Mouse (Mus musculus): Measurements from ENCODE around the gene Ddc. TPM values are rescaled to one million over a fixed set of nuclear protein-coding genes. Genes with fewer than 3 reads are reported as not detected.

Ddc gene
- polyA plus RNA-seq, 1 experiment from 2014 or later, result 48.4 TPM

DNA sequence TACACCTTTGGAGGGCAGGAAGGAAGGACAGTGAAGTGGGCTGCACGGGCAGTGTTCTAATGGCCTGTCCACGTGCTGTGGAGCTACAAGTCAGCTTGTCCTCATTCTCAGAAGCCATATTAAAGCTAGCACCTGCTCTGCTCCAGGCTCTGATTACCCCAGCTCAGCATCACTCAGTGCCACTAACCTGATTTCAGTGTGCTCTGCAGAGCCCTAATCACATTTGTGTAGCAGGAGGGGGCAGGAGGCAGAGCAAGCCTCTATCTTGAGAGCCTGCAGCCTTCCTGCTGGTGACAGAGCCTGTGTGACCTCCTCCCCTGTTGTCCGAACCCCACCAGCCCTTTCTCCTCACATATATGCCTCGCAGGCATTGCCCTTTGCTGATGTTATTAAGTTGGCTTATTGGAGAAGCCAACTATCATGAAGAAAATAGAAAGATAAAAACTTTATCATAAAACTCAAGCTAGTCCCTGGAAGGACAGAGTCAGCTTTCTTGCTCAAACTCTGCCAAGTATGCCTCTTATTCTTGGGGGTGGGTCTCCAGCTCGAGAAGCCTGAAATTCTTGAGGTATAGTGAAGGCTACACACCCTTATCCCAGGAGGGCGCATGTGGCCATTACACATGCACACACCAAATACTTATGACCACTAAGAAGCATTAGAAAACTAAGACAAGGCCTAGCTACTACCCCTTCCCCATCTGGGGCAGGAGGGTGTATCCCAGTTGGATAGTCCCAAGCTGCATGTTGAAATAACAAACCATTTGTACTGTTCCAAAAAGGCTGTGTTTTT is 47.3 kb downstream of the Ddc start:
- Histone ChIP-seq H3K27me3 (replicated peaks; ENCODE audit: control insufficient read depth, insufficient read depth, low read length) (no peaks in the 10 kb centered on the region), H3K9ac (ENCODE audit: low read depth, low read length) (peak overlapping the region; percentile 21; the same call in 1 of the 2 replicates), H3K36me3 (ENCODE audit: control insufficient read depth, insufficient read depth, low read length) (no peaks in the 10 kb centered on the region), H3K4me1 (ENCODE audit: control insufficient read depth, insufficient read depth, low read length) (peaks cover 37% of the 10 kb centered on the region), H3K9me3 (ENCODE audit: control insufficient read depth, low read length) (no peaks in the 10 kb centered on the region), H3K4me3 (ENCODE audit: low read depth, low read length) (no peak overlapping the region), H3K27ac (replicated peaks; ENCODE audit: low read depth, low read length) (peak overlapping the region; percentile 87), H3K4me2 (ENCODE audit: low read depth, low read length) (no peak overlapping the region)
- 53% methylated on average over 6 of the region's 6 CpGs for WGBS
- DNase-seq (ENCODE audit: low spot score), result no peak
- ATAC-seq (ENCODE audit: low read depth), result no peak

DNA sequence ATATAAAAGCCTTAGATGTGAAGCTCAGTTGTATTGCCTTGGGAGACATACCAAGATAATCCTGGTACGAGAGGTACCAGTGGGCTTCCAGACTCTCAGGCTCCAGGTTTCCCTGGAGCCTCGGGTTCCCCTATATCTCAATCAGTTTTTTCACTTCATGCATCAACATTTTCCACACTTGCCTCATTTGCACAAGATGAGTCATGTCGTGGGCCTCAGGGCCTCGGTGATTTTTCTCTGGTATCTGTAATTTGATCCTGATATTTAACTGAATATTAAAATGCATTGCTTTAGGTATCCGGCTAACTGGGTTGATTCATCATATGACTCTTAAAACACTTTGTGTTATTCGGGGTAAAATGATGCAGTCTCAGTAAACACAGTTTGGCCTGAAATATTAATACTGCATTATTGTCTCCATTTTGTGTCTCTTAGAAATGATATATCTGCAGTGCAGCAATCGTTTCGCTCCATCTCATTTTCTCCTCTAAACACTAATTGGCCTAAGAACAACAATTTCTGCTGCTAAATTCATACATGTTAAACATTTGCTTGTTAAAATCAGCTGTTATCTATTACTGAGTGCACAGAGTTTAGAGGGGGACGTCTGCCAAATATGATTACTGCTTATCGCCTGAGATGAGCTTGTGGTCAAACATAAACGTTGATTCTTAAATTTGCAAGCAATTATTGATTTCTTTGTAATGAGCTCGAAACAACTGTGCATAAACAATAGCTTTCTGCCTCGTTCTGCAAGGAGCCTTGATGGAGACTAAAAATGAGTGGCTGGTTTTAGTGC is 48.2 kb downstream of the Ddc start:
- DNase-seq (ENCODE audit: low spot score), result no peak
- Histone ChIP-seq H3K36me3 (ENCODE audit: control insufficient read depth, insufficient read depth, low read length) (no peaks in the 10 kb centered on the region), H3K4me3 (ENCODE audit: low read depth, low read length) (no peak overlapping the region), H3K27me3 (replicated peaks; ENCODE audit: control insufficient read depth, insufficient read depth, low read length) (no peaks in the 10 kb centered on the region), H3K9ac (ENCODE audit: low read depth, low read length) (no peak overlapping the region), H3K27ac (replicated peaks; ENCODE audit: low read depth, low read length) (peak overlapping the region; percentile 87), H3K9me3 (ENCODE audit: control insufficient read depth, low read length) (no peaks in the 10 kb centered on the region), H3K4me2 (ENCODE audit: low read depth, low read length) (no peak overlapping the region), H3K4me1 (ENCODE audit: control insufficient read depth, insufficient read depth, low read length) (peaks cover 30% of the 10 kb centered on the region)
- WGBS, result 37% methylated on average over 13 of the region's 13 CpGs
- ATAC-seq (ENCODE audit: low read depth), result no peak

DNA sequence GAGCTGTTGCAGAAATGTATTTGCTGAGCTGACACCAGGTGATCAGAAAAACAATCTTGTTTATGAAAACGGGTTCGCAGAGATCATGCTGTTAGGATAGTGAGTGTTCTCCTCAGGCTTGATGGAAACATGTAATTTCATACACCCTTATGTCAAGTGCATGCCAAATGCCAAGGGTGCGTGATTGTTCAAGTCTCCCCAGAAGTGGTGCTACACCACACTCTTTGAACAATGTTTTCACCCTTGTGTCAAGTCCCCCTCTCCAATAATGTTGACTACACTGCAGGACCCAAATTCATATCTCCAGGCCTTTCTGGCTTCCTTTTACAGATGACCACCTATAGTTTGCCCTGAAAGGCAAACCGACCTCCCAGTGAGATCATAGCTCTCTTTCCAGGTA is 49.5 kb downstream of the Ddc start:
- no peak overlapping the region for H3K4me3 ChIP-seq (ENCODE audit: low read depth, low read length)
- no peak overlapping the region for H3K4me2 ChIP-seq (ENCODE audit: low read depth, low read length)
- H3K9me3 ChIP-seq (ENCODE audit: control insufficient read depth, low read length), result no peaks in the 10 kb centered on the region
- no peaks in the 10 kb centered on the region for H3K36me3 ChIP-seq (ENCODE audit: control insufficient read depth, insufficient read depth, low read length)
- DNase-seq (ENCODE audit: low spot score) (no peak), ATAC-seq (ENCODE audit: low read depth) (no peak)
- peaks cover 35% of the 10 kb centered on the region for H3K4me1 ChIP-seq (ENCODE audit: control insufficient read depth, insufficient read depth, low read length)
- H3K27ac ChIP-seq (replicated peaks; ENCODE audit: low read depth, low read length), result no peak overlapping the region
- WGBS, result 92% methylated on average over 4 of the region's 4 CpGs
- H3K9ac ChIP-seq (ENCODE audit: low read depth, low read length), result no peak overlapping the region
- H3K27me3 ChIP-seq (replicated peaks; ENCODE audit: control insufficient read depth, insufficient read depth, low read length), result no peaks in the 10 kb centered on the region

DNA sequence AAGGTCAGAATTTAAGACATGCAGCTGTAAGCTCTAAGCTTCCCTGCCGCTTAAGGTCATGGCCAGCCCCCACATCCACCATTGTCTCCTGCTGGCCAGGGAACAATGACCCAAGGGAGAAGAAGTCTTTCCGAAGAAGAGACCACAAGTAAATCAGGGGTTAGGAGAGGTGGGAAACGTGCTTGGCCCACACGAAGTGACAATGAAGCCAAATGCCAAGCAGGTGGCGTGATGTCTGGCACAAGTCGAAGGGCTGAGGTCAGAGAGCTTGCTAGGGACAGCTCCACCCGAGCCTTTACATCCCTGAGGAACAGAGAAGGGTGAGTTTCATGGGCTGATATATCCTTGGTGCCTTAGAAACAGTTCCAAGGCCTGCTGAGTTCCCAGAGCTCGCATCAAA is 52.9 kb downstream of the Ddc start:
- DNase-seq (ENCODE audit: low spot score), result no peak
- Histone ChIP-seq H3K36me3 (ENCODE audit: control insufficient read depth, insufficient read depth, low read length) (no peaks in the 10 kb centered on the region), H3K4me1 (ENCODE audit: control insufficient read depth, insufficient read depth, low read length) (peaks cover 13% of the 10 kb centered on the region), H3K9me3 (ENCODE audit: control insufficient read depth, low read length) (no peaks in the 10 kb centered on the region), H3K4me3 (ENCODE audit: low read depth, low read length) (no peak overlapping the region), H3K27ac (replicated peaks; ENCODE audit: low read depth, low read length) (peak overlapping the region; percentile 70), H3K4me2 (ENCODE audit: low read depth, low read length) (no peak overlapping the region), H3K27me3 (replicated peaks; ENCODE audit: control insufficient read depth, insufficient read depth, low read length) (no peaks in the 10 kb centered on the region), H3K9ac (ENCODE audit: low read depth, low read length) (no peak overlapping the region)
- 64% methylated on average over 8 of the region's 8 CpGs for WGBS
- ATAC-seq (ENCODE audit: low read depth), result 0 out of 2 replicates have a peak, but pooled peaks have one; percentile 0

GRCm38 (mm10) chr11:11844367-11844971 is 53.5 kb downstream of the Ddc start:
- peak; percentile 95 for ATAC-seq (ENCODE audit: low read depth)
- Histone ChIP-seq H3K27me3 (replicated peaks; ENCODE audit: control insufficient read depth, insufficient read depth, low read length) (no peaks in the 10 kb centered on the region), H3K9ac (ENCODE audit: low read depth, low read length) (no peak overlapping the region), H3K4me1 (ENCODE audit: control insufficient read depth, insufficient read depth, low read length) (peaks cover 7% of the 10 kb centered on the region; the same call in 1 of the 2 replicates), H3K36me3 (ENCODE audit: control insufficient read depth, insufficient read depth, low read length) (no peaks in the 10 kb centered on the region), H3K27ac (replicated peaks; ENCODE audit: low read depth, low read length) (peak overlapping the region; percentile 70), H3K4me3 (ENCODE audit: low read depth, low read length) (no peak overlapping the region), H3K4me2 (ENCODE audit: low read depth, low read length) (no peak overlapping the region), H3K9me3 (ENCODE audit: control insufficient read depth, low read length) (no peaks in the 10 kb centered on the region)
- WGBS, result 41% methylated on average over 13 of the region's 13 CpGs
- DNase-seq (ENCODE audit: low spot score), result peak; percentile 92

DNA sequence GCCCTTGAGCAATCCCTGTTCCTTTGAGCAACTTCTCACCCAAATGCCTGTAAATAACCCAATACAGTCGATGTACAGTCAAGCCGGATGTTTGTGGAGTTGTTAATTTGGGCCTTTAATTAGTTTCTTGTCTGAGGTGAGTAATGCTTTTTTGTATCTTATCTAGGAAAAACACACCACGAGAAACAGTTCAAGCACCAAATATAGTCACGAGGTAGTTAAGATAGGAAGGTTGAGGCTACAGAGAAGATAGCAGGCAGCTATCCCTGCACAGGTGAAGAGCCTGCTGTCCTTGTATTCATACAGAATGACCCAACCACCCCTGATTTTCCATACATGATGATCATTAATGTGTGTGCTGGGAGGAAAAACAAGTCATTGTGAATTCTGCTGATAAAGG is 56.4 kb downstream of the Ddc start:
- 85% methylated on average over 4 of the region's 4 CpGs for WGBS
- DNase-seq (ENCODE audit: low spot score) (no peak), ATAC-seq (ENCODE audit: low read depth) (no peak)

DNA sequence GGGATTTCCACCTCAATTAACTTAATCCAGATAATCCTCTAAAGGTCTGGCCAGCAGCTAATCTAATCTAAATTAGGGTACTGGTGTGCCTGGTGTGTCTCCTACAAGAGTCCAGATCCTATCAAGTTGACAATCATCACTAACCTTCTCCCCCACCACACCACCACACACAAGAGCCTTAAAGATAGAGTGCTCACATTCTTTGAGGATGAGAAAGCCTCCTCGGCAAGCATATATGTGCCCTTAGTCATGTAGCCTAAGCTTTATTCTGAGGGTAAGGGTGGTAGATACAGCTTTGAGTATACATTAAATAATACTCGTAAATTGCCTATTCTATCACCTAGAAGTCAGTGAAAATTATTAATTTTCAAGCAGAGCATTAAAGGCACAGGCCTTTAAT is 57.2 kb downstream of the Ddc start:
- Histone ChIP-seq H3K27ac (replicated peaks; ENCODE audit: low read depth, low read length) (0 out of 2 replicates have a peak overlapping the region, but pooled peaks have one; percentile 8), H3K4me3 (ENCODE audit: low read depth, low read length) (no peak overlapping the region)
- no peak for ATAC-seq (ENCODE audit: low read depth)

More for the DNA sequence above, 56.4 kb downstream of the Ddc start:
- Histone ChIP-seq H3K4me3 (ENCODE audit: low read depth, low read length) (no peak overlapping the region), H3K4me1 (ENCODE audit: control insufficient read depth, insufficient read depth, low read length) (peaks cover 28% of the 10 kb centered on the region), H3K27ac (replicated peaks; ENCODE audit: low read depth, low read length) (0 out of 2 replicates have a peak overlapping the region, but pooled peaks have one; percentile 8), H3K27me3 (replicated peaks; ENCODE audit: control insufficient read depth, insufficient read depth, low read length) (no peaks in the 10 kb centered on the region), H3K4me2 (ENCODE audit: low read depth, low read length) (no peak overlapping the region), H3K36me3 (ENCODE audit: control insufficient read depth, insufficient read depth, low read length) (no peaks in the 10 kb centered on the region), H3K9me3 (ENCODE audit: control insufficient read depth, low read length) (no peaks in the 10 kb centered on the region), H3K9ac (ENCODE audit: low read depth, low read length) (no peak overlapping the region)

DNA sequence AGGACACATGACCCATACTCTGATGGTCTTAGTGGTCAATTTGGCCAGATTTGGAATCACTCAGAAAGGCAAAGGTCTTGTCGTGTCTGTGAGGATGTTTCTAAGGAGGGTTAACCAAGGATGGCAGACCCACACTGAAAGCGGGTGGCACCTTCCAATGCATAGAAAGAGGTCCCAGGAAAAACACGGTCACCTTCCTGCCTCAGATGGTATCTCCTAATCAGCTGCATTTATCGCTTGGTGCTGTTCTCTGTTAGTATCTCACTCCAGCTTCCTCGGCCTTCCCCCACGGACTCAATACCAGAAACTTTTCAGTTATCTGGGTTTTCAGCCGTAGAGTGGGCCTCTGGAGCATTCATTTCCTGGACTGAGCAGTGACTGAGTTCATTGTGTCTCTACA is 58.1 kb downstream of the Ddc start:
- 85% methylated on average over 7 of the region's 7 CpGs for WGBS
- peaks cover 39% of the 10 kb centered on the region for H3K4me1 ChIP-seq (ENCODE audit: control insufficient read depth, insufficient read depth, low read length)
- H3K27me3 ChIP-seq (replicated peaks; ENCODE audit: control insufficient read depth, insufficient read depth, low read length), result no peaks in the 10 kb centered on the region
- no peak overlapping the region for H3K4me2 ChIP-seq (ENCODE audit: low read depth, low read length)
- ATAC-seq (ENCODE audit: low read depth), result no peak
- no peaks in the 10 kb centered on the region for H3K36me3 ChIP-seq (ENCODE audit: control insufficient read depth, insufficient read depth, low read length)
- H3K9ac ChIP-seq (ENCODE audit: low read depth, low read length), result no peak overlapping the region
- H3K27ac ChIP-seq (replicated peaks; ENCODE audit: low read depth, low read length), result no peak overlapping the region; the same call in 1 of the 2 replicates
- no peak overlapping the region for H3K4me3 ChIP-seq (ENCODE audit: low read depth, low read length)
- no peaks in the 10 kb centered on the region for H3K9me3 ChIP-seq (ENCODE audit: control insufficient read depth, low read length)
- no peak for DNase-seq (ENCODE audit: low spot score)

More for the DNA sequence above, 57.2 kb downstream of the Ddc start:
- H3K27me3 ChIP-seq (replicated peaks; ENCODE audit: control insufficient read depth, insufficient read depth, low read length), result no peaks in the 10 kb centered on the region
- peaks cover 36% of the 10 kb centered on the region for H3K4me1 ChIP-seq (ENCODE audit: control insufficient read depth, insufficient read depth, low read length)
- DNase-seq (ENCODE audit: low spot score), result no peak
- WGBS, result 74% methylated on average over 2 of the region's 2 CpGs
- H3K36me3 ChIP-seq (ENCODE audit: control insufficient read depth, insufficient read depth, low read length), result no peaks in the 10 kb centered on the region
- H3K9me3 ChIP-seq (ENCODE audit: control insufficient read depth, low read length), result no peaks in the 10 kb centered on the region
- H3K9ac ChIP-seq (ENCODE audit: low read depth, low read length), result no peak overlapping the region
- H3K4me2 ChIP-seq (ENCODE audit: low read depth, low read length), result no peak overlapping the region
